Mouse (Mus musculus): ENCODE results near the gene Dio1.

Gene Dio1

DNA sequence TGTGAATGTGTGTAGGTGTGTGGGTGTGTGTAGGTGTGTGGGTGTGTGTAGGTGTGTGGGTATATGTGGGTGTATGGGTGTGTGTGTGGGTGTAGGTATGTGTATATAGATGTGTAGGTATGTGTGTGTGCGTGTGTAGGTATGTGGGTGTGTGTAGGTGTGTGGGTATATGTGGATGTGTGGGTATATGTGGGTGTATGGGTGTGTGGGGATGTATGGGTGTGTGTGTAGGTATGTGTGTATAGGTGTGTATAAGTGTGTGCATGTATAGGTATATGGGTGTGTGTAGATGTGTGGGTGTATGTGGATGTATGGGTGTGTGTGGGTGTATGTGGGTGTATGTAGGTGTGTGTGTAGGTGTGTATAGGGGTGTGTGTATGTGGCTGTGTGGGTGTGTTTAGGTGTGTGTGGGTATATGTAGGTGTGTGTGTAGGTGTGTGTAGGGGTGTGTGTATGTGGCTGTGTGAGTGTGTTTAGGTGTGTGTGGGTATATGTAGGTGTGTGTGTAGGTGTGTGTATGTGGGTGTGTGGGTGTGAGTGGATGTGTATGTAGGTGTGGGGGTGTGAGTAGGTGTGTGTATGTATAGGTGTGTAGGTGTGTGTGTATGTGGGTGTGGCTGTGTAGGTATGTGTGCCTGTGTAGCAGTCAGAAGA is 5.9 kb downstream of the Dio1 start:
- DNase-seq (ENCODE audit: low spot score) = no peak

DNA sequence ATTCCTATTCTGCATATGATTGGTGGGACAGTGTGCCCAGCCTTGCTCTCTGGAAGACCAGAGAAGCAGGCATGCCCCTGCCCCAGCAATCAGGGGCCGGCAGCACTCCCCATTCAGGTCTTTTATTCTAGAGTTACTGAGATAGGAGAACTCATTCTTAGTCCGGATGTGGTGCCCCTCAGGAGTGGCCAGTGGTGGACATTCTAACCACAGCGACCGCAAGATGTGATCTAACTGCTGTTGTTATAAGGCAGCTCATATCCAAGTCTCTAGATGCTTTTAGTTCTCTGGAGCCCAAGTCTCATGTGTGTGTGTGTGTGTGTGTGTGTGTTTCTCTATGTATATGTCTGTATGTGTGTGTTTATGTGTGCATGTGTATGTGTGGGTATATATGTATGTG is 6.6 kb downstream of the Dio1 start:
- DNase-seq (ENCODE audit: low spot score) = no peak

DNA sequence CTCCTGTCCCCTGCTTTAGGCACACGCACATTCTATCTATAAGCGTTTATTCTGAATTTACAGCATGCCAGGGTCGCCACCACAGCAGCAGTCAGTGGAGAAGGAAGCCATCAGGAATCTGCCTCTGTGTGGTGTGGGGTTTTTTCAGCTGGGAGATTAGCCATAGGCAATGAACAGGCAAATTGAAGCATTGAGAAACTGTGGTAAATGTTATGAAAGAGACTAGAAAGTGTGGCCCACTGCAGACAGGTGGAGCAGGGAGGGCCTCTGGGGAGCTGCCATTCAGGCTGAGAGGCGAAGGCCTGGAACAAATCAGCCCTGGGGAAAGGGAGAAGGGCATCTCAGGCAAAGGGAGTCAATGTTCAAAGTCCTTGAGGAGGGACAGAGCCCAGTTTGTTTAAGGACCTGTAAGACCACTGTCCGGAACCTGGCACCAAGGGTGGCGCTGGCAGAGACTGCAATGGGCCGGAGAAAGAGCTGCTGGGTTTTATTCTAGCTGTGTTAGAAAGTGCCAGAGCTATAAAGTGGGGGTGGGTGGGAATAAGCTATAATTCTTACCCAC is 7.1 kb downstream of the Dio1 start:
- DNase-seq (ENCODE audit: low spot score) = no peak

DNA sequence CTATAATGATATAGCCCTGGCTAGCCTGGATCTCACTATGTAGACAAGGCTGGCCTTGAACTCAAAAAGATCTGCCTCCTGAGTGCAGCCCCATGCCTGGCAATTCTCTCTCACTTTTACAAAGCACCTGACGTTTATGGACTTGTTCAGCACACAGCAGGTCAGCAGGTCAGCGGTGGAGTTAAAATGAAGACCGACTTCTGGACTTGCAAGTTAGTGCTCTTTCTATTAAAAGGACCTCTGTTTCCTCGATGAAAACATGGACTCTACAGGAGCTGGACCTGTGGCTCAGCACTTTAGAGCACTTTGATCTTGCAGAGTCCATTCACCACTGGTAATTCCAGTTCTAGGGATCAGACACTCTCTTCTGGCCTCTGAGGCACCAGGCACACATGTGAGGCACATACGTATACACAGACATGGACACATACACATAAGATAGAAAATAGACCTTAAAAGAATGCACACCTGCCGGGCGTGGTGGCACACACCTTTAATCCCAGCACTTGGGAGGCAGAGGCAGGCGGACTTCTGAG is 8.8 kb downstream of the Dio1 start:
- no peak for DNase-seq (ENCODE audit: low spot score)

DNA sequence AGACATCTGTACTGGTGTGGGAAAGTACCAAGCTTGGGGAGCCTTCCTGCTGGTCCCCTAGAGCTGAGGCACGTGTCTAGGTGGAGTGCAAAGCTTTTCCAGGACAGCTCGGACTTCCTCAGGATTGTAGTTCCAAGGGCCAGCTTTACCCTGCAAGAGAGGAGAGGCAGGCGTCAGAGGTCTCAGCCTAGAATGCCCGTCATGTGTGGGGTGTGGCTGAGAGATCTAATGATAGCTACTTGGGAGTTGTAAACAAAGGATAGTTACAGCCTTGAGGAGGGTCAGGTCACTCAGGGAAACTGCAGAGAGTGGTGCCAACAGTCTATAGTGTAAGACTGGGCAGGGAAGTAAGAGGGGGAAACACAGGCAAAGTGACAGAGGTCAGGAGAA is 14.7 kb downstream of the Dio1 start:
- no peak for DNase-seq (ENCODE audit: low spot score)

DNA sequence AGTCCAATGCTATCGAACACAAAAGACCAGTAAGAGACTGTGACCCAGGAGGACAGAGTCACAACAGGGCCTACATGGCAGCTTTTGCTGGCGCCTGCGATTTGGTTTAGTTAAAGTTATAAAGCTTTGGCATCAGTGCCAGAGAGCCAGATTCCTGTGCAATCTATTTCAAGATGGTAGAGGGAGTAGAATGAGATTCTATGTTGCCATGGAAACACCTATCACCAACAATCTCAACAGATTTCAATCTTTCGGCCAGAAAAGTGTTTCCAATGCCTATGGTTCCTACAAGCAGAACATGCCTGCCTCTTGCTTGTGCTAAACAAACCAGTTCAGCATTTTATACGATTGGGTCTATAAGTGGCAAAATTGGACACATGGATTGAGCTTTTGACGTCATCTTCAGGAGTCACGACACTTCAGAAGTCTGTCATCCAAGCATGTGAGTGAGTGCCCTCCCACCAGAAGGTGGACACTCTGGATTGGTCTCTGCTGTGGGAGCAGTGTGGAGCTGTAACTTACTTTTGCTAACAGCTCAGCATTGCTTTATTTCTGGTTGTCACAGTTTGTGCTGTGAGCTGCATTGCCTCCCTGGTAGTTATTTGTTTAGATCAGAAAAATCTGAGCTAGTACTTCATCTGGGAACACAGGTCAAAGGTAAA is 15.2 kb downstream of the Dio1 start:
- no peak for DNase-seq (ENCODE audit: low spot score)

DNA sequence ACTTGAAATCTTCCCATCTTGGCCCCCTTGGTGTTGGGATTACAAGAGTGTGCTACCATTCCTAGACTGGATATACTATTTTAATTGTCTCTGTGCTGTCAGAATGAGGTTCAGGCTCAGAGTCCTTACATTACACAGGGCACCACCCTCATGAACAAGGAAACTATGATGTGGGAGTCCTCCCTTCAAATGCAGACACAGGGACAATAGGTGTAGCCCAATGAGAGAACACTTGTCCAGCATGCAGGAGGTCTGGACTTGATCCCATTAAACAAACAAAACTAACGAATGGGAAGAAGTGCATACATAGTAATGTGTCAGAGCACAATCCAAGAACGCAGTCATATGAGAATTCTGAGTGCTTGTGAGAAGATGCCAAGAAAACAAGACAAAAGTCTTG is 19.5 kb downstream of the Dio1 start:
- DNase-seq (ENCODE audit: low spot score) = no peak

DNA sequence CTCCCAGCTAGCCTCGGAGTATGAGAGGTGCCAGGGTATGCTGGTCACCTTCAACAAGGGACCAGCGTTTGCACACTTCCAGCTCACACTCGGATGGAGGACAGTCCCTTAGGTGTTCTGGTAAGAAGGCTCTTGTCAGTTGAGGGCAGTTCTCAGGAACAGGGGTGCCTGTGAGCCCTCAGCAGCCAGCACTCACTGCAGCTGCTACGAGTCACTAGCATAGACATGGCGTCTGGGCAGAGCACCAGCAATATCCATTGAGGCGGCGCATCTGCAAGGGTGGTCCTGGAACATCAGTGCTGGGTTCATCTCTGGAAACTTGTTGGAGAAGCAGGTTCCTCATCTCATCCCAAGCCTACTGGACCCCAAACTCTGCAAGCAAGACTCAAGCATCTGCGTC is 20.6 kb downstream of the Dio1 start:
- no peak for DNase-seq (ENCODE audit: low spot score)

DNA sequence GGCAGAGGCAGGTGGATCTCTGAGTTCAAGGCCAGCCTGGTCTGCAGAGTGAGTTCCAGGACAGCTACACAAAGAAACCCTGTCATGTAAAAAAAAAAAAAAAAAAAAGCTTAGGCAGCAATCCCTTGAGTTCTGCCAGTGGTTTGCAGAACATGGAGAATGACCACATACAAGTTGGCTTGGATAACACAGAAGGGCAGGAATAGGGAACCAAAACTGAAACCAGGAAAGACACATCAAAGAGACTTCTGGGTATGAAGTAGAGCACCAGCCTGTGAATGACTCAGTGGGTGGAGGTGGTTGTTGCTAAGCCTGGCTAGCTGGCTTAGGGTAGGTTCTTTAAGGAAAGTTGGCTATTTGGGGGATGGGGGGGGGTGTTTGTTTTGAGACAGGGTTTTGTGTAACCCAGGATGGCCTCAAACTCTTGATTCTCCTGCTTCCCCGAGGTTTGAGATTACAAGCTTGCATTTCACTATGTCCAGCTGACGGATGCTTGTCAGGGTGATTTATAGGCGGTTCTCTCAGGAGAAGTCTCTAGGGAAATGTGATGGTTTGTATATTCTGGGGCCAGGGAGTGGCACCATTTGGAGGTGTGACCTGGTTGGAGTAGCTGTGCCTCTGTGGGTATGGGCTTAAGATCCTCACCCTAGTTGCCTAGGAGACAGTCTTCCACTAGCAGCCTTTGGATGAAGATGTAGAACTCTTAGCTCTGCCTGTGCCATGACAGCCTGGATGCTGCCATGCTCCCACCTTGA is 21.3 kb downstream of the Dio1 start:
- DNase-seq (ENCODE audit: low spot score) = no peak

DNA sequence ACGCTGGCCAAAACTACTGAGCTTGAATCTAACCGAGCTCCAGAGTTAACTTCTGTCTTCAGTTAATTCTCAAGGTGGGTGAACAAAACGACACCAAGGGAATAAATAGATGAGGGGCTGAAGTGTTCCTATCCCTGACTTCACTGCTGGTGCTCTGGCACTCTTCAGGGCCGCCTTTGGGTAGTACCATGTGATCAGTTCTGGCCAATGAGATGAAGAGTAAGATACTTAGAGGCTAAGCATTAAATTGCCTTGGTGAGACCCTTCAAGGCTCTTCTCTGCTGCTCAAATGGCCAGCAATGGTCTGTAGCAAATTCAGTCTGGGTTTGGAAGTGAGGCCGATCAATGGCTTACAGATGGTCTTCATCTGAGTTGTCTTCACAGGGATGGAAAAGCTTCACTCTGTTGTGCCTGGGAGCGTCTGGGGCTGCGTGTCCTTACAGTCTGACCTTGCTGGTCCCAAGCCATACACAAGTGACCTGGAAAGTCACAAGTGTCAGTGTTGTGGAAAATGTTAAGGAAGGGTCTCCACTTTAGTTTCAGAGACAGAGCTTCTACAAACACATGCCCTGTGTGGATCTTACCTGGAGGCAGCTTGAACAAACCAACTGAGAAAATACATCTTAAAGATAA is 26.0 kb downstream of the Dio1 start:
- no peak for DNase-seq (ENCODE audit: low spot score)

DNA sequence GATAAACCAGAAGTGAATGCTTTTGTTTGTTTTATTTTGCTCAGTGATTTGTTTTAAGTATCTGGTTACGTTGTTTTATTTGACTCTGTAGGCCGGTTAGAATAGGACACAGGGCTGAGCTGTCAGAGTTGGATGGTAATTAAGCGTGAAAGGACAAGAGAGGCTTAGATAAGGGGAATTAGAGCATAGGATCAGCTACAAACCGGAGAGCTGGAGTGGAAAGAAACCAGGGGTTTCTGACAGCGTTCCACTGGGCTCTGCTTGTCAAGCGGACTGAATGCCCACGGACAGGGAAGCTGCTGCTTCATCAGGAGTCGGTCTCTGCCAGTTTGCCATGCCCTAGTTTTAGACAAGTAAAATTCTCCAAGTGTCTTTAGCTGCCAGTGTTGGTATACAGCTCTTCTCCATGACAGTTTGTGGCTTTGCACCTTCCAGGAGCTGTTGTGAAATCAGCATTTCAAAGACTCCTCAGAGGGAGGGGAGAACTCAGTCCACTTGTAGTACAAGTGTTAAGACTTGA is 28.7 kb downstream of the Dio1 start:
- DNase-seq (ENCODE audit: low spot score) = no peak

DNA sequence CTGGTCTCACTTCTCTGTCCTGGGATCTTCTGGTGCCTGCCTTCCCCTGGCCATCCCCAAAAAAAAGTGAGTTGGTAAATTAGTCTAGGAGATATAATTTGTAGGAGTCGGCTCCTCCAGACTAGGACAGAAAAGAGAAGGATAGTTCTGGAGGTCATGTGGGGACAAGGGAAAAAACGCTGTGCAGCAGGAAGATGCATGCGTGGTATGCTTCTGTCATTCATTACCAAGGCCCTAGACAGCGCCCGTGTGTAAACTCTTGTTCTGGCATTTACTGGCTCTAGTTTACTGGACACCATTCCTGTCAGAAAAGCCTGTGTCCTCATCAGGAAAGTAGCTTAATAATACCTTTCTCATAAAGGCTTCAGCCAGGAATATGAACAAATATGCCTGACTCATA is 32.5 kb downstream of the Dio1 start:
- DNase-seq (ENCODE audit: low spot score) = no peak

DNA sequence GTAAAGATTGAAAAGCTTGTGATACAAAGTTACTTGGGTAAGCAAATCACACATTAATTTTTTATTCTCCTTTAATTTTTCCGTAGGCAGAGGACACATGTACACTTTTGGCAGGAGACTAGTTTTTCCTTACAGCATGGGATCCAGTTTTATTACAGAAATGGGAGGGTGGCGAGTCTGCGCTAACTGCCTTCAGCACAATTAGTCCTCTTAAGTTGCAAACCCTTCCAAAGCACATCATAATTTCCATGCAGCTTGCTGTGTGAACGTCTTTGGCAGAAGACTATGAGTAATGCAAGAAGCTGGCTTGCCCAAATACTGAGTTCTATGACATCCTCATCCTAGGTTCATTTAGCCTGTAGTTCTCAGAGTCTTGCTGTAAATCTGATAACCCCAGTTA is 33.3 kb downstream of the Dio1 start:
- DNase-seq (ENCODE audit: low spot score) = no peak

DNA sequence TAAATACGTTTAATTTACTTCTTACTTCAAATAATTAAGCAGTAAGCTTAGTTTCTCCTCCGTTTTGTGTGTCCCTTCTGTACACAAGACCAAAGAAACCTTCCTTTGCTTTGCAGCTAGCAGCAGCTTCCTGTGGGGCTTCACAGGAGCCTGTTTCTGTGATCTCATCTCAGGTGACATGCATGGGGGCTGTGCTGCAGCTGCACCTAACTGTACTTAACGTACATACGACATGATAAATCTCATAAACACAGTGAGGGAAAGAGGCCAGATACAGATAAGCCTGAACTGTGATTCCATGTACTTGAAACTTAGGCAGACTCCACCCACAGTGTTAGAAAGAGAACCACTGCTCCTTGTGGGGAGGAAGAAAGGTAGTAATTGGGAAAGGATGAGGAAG is 47.0 kb downstream of the Dio1 start:
- DNase-seq (ENCODE audit: low spot score) = no peak

DNA sequence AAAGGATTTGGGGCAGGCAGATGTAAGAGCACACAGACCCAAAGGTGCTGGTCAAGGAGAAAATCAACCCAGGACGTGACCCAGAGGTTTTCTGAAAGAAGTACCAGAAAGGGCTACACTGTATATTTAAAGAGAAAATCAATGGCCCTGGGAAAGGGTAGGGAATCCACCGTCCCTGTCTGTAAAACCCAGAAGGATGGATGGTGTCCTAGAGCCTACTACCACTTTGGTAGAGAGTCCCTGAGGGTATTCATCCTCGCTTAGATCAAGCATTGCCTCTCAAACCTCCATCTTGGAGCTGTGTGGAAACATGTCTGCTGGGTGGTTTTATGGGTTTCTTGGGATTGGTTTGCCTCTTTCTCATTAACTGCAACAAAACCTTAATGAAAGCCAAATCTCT is 52.6 kb downstream of the Dio1 start:
- no peak for DNase-seq (ENCODE audit: low spot score)

DNA sequence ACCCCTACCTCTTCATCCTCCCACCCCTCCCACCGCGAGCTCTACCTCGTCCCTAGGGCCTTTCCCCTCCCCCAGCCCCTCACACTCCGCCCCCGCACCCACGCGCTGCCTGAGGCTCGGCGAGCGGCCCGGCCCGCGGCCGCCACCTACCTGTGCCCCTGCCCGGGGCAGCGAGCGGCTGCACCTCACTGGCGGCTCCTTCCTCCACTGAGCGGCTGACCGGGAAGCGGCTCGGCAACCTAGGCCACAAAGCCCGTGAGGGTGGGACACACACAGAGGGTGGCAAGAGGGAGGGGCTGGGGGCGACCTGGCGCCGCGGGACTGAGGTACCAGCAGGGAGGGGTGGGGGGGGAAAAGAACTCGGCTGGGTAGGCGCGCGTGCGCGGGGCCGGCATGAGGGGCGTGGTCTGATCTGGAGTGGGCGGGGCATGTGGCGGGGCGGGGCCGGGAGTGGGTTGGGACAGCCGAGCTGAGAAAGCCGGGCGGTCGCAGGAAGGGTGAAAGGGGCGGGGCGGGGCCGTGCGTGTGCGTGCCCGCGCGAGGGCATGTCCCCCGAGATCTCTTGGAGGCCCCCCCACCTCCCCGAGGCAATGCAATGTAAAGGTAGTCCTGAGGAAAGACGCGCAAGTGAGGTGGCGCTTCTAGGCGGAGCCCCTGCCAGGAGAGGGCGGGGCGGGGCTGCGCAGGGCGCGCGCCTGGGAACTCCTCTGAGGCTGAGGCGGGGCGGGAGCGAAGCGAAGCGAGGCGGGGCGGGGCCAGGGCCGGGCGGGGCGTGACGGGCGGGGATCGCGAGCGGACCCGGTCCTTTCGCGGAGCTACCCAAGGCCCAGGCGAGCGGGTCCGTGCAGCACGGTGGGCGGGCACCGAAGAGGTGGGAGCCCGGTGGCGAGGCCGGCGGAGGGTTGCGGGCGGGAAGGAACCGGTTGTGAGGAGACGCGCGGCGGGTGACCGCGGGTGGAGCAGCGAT is 53.6 kb downstream of the Dio1 start, which contains the start of the genes Lrrc42 and Hspb11:
Gene Lrrc42, minus strand, starts transcription at position 408 of the 967 bp plus-strand sequence.
Gene Hspb11, plus strand, starts transcription at position 469 of the 967 bp plus-strand sequence.
- peak; percentile 91 for DNase-seq (ENCODE audit: low spot score)

DNA sequence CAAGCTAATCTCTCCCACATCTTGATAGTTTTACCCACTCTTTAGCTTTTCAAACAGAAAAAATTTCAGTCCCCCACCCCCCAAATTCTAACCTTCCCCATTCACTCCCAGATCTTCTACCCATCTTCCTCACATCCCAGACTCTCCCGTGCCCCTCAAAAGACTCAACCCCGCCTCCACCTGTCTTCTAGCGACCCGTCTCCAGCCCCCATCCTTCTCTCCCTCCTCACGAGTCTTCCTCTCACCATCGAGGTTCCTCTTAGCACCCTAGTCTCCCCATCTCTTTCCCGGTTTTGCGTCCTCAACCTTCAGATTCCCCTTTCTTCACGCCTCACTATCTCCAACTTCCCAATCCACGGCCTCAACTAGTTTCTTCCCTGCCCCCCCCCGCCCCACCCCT is 54.4 kb downstream of the Dio1 start:
- no peak for DNase-seq (ENCODE audit: low spot score)

DNA sequence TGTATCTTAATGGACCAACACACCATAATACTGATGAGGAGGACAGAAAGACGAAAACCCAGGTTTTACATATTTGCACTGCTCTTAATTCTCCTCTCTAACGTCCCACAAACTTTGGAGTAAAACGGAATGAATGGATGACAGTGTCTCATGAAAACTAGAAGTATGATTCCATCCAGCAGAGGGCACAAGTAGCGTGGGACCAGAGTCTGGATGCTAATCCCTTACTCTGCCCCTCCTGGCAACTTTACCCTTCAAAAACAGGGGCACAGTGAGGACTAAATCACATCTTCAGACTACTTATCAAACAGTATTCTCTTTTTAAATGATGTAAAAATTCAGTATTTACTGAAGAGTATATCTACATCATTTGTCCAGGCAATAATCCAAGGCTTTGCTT is 56.5 kb downstream of the Dio1 start:
- peak; percentile 19 for DNase-seq (ENCODE audit: low spot score)

DNA sequence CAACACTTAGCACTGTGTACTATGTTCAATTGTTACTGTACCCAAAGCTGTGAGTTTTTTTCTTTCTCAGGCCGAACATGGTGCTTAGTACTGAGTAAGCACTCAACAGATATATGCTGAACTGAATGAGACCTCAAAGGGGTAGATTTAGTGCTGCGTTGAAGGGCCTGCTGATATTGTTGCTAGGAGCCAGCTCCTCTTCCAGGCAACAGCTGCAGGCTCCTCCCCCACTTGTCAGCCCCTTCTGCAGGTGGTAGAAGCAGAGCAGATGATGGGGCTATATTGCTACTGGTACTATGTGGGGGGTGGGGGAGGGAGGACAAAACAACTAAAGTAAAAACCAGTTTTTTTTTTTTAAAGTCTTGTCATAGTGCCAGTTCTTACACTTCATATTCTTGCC is 57.5 kb downstream of the Dio1 start:
- no peak for DNase-seq (ENCODE audit: low spot score)

DNA sequence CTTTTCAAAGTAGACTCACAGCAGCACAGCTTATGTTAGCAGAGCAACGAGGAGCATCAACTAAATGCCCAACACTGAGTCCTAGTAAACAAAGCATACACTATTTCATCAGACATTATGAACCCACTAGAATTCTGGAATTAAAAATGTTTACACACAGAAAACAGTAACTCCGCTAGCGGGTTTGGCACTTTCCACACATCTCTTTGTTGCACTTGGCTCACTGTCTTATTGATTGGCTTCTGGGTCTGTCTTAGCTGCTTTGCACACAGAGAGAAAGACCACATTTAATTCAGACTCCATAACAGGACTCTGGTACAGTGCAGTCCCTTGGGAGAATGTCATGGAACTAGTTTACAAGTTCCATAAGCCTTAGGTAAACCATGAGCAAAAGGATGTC is 58.9 kb downstream of the Dio1 start:
- no peak for DNase-seq (ENCODE audit: low spot score)

DNA sequence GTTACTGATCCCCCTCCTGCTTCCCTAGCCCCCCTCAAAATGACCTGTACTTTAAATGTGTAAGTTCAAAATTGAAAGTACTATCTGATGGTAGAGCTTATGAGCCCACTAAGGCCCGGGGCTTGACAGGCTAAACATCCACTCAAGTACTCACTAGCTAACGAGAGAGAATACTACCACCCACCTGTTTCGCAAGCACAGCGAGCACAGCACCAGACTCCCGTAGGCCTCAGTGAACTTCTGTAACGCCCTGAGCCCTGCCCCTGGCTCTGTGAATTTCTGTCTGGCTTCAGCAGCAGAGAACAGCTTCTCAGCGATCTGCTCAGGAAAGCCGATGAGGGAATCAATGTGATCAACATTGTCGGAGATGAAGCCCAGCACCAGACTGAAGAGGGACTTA is 59.9 kb downstream of the Dio1 start:
- no peak for DNase-seq (ENCODE audit: low spot score)
